Mouse (Mus musculus): ENCODE measurements around the gene Wipf2. TPM values are rescaled to one million over a fixed set of nuclear protein-coding genes. Genes with fewer than 3 reads are reported as not detected.
A peak's percentile ranks its signal among the peaks of the same experiment; 100 is the strongest.
"Not testable (repeated sequence)": the region's sequence is repeated elsewhere in the genome, so short reads cannot be mapped to it uniquely, and the experiment has no call there.

Wipf2 gene
- 3.1 and 3.2 TPM in 2 replicates for polyA plus RNA-seq (2014; fragmentation: Nextera tagmentation; extraction: Ambion mirVana)

DNA sequence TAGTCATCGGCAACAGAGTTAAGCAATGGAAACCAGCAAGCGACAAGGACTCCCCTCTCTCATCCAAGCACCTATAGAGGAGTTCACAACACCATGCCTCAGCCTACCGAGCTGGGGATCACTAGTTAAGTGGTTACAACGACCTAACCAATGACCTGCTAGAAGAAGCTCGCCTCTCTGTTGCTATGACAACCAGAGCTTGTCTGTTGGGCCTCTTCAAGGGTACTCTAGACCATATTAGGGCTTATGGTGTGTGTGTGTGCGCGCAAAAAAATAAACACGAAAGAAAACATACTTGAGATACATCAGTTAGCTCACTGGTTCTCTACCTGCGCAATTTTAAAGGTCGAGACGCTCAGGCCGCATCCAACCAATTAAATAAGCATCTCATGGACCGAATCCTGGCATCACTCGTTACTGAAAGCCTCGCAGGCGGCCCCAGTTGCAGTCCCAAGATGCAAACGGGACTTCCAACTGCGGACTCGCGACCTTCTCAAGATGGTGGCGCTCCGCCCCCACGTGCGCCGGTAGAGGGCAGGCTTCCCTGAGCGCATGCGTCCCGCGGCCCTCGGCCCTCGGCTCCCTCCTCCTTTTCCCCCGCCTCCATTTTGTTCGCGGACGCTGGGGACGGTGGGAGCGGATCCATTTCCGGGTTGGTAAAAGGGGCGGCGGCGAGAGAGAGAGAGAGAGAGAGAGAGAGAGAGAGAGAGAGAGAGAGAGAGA, at the start of gene Wipf2:
Wipf2 (plus strand) TSS at position 611 of the 723 bp plus-strand sequence.
- WGBS: 7% methylated on average over 37 of the region's 41 CpGs

DNA sequence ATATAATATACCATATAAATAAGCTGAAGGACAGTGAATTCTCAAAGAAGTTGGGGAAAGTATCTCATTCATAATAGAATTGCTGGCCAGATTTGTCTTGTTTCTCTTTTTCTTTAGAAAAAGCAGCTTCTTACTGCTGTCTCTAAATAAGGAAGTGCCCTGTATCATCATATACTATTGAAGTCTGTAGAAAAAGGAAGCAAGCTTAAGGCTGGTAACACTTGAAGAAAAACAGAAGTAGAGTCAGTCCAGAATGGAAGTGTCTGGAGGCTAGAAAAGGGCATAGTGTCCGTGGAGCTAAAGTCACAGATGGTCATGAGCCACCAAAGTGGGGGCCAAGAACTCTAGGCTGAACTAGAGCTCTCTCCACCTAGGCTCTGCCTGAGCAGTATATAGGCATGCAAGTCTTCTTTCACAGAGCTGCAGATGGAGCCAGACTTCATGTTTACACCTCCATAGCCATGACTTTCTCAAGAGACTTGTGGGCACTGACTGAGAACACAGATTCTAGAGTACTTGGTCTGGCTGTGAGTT, 46.7 kb upstream of the Wipf2 start:
- Histone ChIP-seq H3K4me1 (ENCODE audit: control insufficient read depth in 2 of 2, insufficient read depth in 2 of 2, low read length in 2 of 2) (no peaks in the 10 kb centered on the region), H3K27me3 (ENCODE audit: control insufficient read depth, insufficient read depth, low read length) (no peaks in the 10 kb centered on the region), H3K4me2 (ENCODE audit: low read length) (no peak overlapping the region), H3K9ac (ENCODE audit: low read length) (no peak overlapping the region), H3K27ac (replicated peaks in 1 of 2; ENCODE audit: control insufficient read depth in 1 of 2, insufficient read depth in 1 of 2, low read depth in 2 of 2, low read length in 2 of 2) (no peak overlapping the region), H3K9me3 (ENCODE audit: control insufficient read depth, low read length) (no peaks in the 10 kb centered on the region), H3K4me3 (ENCODE audit: control insufficient read depth in 1 of 2, insufficient read depth in 1 of 2, low read depth in 1 of 2, low read length in 2 of 2) (no peak overlapping the region), H3K36me3 (ENCODE audit: control insufficient read depth, insufficient read depth, low read length) (peaks cover 95% of the 10 kb centered on the region)
- no peak for ATAC-seq (ENCODE audit: insufficient number of reproducible peaks, insufficient read depth, low FRiP score, low read depth)
- 97% methylated on average over 1 of the region's 1 CpGs for WGBS

More for the DNA sequence above, at the start of gene Wipf2:
- peak within 1 kb of the TSS; percentile 72 to 94 for H3K4me3 ChIP-seq (ENCODE audit: control insufficient read depth in 1 of 2, insufficient read depth in 1 of 2, low read depth in 1 of 2, low read length in 2 of 2)
- H3K9ac ChIP-seq (ENCODE audit: low read length): peak within 1 kb of the TSS; percentile 86
- peaks cover 2 to 9% of the 10 kb centered on the region in 2 experiments; a peak in 3 of 4 replicates for H3K4me1 ChIP-seq (ENCODE audit: control insufficient read depth in 2 of 2, insufficient read depth in 2 of 2, low read length in 2 of 2)
- H3K4me2 ChIP-seq (ENCODE audit: low read length): peak within 1 kb of the TSS; percentile 84
- no peaks in the 10 kb centered on the region for H3K27me3 ChIP-seq (ENCODE audit: control insufficient read depth, insufficient read depth, low read length)
- H3K36me3 ChIP-seq (ENCODE audit: control insufficient read depth, insufficient read depth, low read length): peaks cover 23% of the 10 kb centered on the region
- no peaks in the 10 kb centered on the region for H3K9me3 ChIP-seq (ENCODE audit: control insufficient read depth, low read length)
- ATAC-seq (ENCODE audit: insufficient number of reproducible peaks, insufficient read depth, low FRiP score, low read depth): peak; percentile 89
- H3K27ac ChIP-seq (replicated peaks in 1 of 2; ENCODE audit: control insufficient read depth in 1 of 2, insufficient read depth in 1 of 2, low read depth in 2 of 2, low read length in 2 of 2): peak within 1 kb of the TSS; percentile 86 to 91

DNA sequence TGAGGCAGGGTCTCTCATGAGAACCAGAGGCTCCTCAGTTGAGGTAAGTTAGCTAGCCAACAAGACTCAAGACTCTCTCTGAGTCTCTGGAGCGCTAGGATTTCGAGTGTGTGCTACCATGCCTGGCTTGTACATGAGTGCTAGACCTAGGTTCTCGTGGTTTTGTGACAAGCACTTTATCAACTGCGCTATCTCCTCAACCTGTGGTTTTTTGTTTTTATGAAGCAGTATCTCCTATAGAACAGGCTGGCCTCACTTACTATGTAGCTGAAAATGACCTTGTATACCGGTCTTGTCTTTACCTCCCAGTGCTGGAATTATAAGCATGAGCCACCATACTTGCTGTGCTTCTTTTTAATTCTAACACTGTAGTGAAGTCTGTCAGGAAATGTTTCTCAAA, 42.5 kb upstream of the Wipf2 start:
- 94% methylated on average over 5 of the region's 5 CpGs for WGBS
- Histone ChIP-seq H3K9ac (ENCODE audit: low read length) (no peak overlapping the region), H3K36me3 (ENCODE audit: control insufficient read depth, insufficient read depth, low read length) (peaks cover 99% of the 10 kb centered on the region), H3K4me2 (ENCODE audit: low read length) (no peak overlapping the region), H3K4me1 (ENCODE audit: control insufficient read depth in 2 of 2, insufficient read depth in 2 of 2, low read length in 2 of 2) (no peaks in the 10 kb centered on the region), H3K27me3 (ENCODE audit: control insufficient read depth, insufficient read depth, low read length) (no peaks in the 10 kb centered on the region), H3K27ac (replicated peaks in 1 of 2; ENCODE audit: control insufficient read depth in 1 of 2, insufficient read depth in 1 of 2, low read depth in 2 of 2, low read length in 2 of 2) (no peak overlapping the region), H3K9me3 (ENCODE audit: control insufficient read depth, low read length) (no peaks in the 10 kb centered on the region), H3K4me3 (ENCODE audit: control insufficient read depth in 1 of 2, insufficient read depth in 1 of 2, low read depth in 1 of 2, low read length in 2 of 2) (no peak overlapping the region)
- ATAC-seq (ENCODE audit: insufficient number of reproducible peaks, insufficient read depth, low FRiP score, low read depth): no peak

DNA sequence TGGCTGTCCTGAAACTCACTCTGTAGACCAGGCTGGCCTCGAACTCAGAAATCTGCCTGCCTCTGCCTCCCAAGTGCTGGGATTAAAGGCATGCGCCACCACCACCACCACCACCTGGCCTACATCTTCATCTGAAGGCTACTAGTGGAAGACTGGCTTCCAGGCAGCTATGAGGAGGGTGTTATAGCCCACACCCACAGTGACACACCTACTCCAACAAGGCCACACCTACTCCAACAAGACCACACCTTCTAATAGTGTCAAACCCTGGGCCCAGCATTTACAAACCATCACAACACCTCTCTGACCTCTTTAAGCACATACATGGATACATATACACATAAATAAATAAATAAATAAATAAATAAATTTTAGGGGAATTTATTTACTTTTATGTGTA, 37.4 kb upstream of the Wipf2 start:
- not testable (repeated sequence) for H3K4me1 ChIP-seq (ENCODE audit: control insufficient read depth in 2 of 2, insufficient read depth in 2 of 2, low read length in 2 of 2); H3K9me3 ChIP-seq (ENCODE audit: control insufficient read depth, low read length); H3K27me3 ChIP-seq (ENCODE audit: control insufficient read depth, insufficient read depth, low read length); H3K27ac ChIP-seq (replicated peaks in 1 of 2; ENCODE audit: control insufficient read depth in 1 of 2, insufficient read depth in 1 of 2, low read depth in 2 of 2, low read length in 2 of 2); H3K4me2 ChIP-seq (ENCODE audit: low read length); H3K4me3 ChIP-seq (ENCODE audit: control insufficient read depth in 1 of 2, insufficient read depth in 1 of 2, low read depth in 1 of 2, low read length in 2 of 2); ATAC-seq (ENCODE audit: insufficient number of reproducible peaks, insufficient read depth, low FRiP score, low read depth); H3K9ac ChIP-seq (ENCODE audit: low read length)
- peaks cover 97% of the 10 kb centered on the region for H3K36me3 ChIP-seq (ENCODE audit: control insufficient read depth, insufficient read depth, low read length)
- WGBS: 89% methylated on average over 2 of the region's 2 CpGs

DNA sequence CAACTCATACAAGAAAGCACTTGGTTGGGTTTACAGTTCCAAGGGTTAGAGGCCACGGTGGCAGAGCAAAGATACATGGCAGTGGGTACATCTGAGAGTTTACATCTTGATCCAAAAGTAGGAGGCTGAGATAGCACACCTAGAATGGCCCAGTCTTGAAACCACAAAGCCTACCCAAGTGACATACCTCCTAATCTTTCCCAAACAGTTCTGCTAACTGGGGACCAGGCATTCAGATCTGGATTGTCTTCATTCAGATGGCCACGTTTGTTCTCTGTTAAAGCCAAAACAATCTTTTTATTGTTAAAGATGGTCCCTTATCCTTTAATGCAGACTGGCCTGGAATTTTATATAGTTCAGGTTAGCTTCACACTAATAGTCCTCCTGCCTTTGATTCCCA, 35.6 kb upstream of the Wipf2 start:
- Histone ChIP-seq H3K4me3 (ENCODE audit: control insufficient read depth in 1 of 2, insufficient read depth in 1 of 2, low read depth in 1 of 2, low read length in 2 of 2) (no peak overlapping the region), H3K27me3 (ENCODE audit: control insufficient read depth, insufficient read depth, low read length) (no peaks in the 10 kb centered on the region), H3K4me2 (ENCODE audit: low read length) (no peak overlapping the region), H3K9me3 (ENCODE audit: control insufficient read depth, low read length) (no peaks in the 10 kb centered on the region), H3K4me1 (ENCODE audit: control insufficient read depth in 2 of 2, insufficient read depth in 2 of 2, low read length in 2 of 2) (no peaks in the 10 kb centered on the region), H3K9ac (ENCODE audit: low read length) (no peak overlapping the region), H3K27ac (replicated peaks in 1 of 2; ENCODE audit: control insufficient read depth in 1 of 2, insufficient read depth in 1 of 2, low read depth in 2 of 2, low read length in 2 of 2) (no peak overlapping the region), H3K36me3 (ENCODE audit: control insufficient read depth, insufficient read depth, low read length) (peaks cover 97% of the 10 kb centered on the region)
- no peak for ATAC-seq (ENCODE audit: insufficient number of reproducible peaks, insufficient read depth, low FRiP score, low read depth)
- WGBS: 79% methylated on average over 2 of the region's 2 CpGs

DNA sequence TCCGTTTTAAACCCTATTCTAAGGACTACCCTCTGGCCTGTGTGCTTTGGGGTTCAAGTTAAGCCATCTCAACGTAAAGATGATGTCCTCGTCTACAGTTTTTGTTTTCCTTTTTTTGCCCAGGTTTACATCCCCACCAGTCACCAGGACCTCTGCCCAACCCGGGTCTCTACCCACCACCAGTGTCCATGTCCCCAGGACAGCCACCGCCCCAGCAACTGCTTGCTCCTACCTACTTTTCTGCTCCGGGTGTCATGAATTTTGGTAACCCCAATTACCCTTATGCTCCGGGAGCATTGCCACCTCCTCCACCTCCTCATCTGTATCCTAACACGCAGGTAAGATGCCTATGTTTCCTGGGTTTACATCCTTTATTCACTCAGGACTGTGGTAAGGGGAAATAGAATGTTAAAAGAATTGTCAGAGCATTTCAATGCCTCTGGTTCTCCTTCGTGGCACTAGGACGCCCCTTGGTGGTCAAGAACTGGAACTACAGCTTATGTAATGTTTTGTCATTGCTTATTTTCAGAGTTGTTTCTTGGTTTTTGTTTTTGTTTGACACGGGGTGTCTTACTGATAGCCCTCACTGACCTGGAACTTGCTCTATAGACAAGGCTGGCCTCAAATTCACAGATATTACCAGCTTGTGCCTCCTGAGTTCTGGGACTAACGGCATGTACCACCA, 34.2 kb upstream of the Wipf2 start:
- Histone ChIP-seq H3K9me3 (ENCODE audit: control insufficient read depth, low read length) (no peaks in the 10 kb centered on the region), H3K9ac (ENCODE audit: low read length) (no peak overlapping the region), H3K27ac (replicated peaks in 1 of 2; ENCODE audit: control insufficient read depth in 1 of 2, insufficient read depth in 1 of 2, low read depth in 2 of 2, low read length in 2 of 2) (no peak overlapping the region), H3K4me2 (ENCODE audit: low read length) (no peak overlapping the region), H3K36me3 (ENCODE audit: control insufficient read depth, insufficient read depth, low read length) (peaks cover 97% of the 10 kb centered on the region), H3K27me3 (ENCODE audit: control insufficient read depth, insufficient read depth, low read length) (no peaks in the 10 kb centered on the region), H3K4me1 (ENCODE audit: control insufficient read depth in 2 of 2, insufficient read depth in 2 of 2, low read length in 2 of 2) (no peaks in the 10 kb centered on the region), H3K4me3 (ENCODE audit: control insufficient read depth in 1 of 2, insufficient read depth in 1 of 2, low read depth in 1 of 2, low read length in 2 of 2) (no peak overlapping the region)
- WGBS: 71% methylated on average over 12 of the region's 12 CpGs
- ATAC-seq (ENCODE audit: insufficient number of reproducible peaks, insufficient read depth, low FRiP score, low read depth): no peak

DNA sequence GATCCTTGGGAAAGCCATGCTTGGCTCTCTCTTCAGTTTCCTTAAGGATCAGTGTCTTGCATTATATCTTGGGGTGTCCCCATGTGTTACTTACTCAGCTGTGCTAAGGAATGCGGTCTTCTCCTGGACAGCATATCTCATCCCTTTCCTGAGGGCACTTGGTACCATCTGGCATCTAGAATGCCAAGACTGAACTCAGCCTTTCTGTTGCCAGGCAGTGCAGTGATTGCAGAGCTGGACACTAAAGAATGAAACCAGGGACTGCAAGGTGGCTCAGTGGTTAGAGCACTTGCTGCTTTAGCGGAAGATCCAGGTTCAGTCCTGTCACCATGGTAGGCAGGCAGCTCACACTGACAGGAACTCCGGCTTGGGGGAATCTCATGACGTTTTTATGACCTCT, 33.6 kb upstream of the Wipf2 start:
- Histone ChIP-seq H3K9ac (ENCODE audit: low read length) (no peak overlapping the region), H3K4me1 (ENCODE audit: control insufficient read depth in 2 of 2, insufficient read depth in 2 of 2, low read length in 2 of 2) (no peaks in the 10 kb centered on the region), H3K4me3 (ENCODE audit: control insufficient read depth in 1 of 2, insufficient read depth in 1 of 2, low read depth in 1 of 2, low read length in 2 of 2) (no peak overlapping the region), H3K9me3 (ENCODE audit: control insufficient read depth, low read length) (no peaks in the 10 kb centered on the region), H3K27ac (replicated peaks in 1 of 2; ENCODE audit: control insufficient read depth in 1 of 2, insufficient read depth in 1 of 2, low read depth in 2 of 2, low read length in 2 of 2) (no peak overlapping the region), H3K4me2 (ENCODE audit: low read length) (no peak overlapping the region), H3K27me3 (ENCODE audit: control insufficient read depth, insufficient read depth, low read length) (no peaks in the 10 kb centered on the region), H3K36me3 (ENCODE audit: control insufficient read depth, insufficient read depth, low read length) (peaks cover 96% of the 10 kb centered on the region)
- no peak for ATAC-seq (ENCODE audit: insufficient number of reproducible peaks, insufficient read depth, low FRiP score, low read depth)
- 82% methylated on average over 4 of the region's 4 CpGs for WGBS
